Mouse (Mus musculus) telencephalon, adult 2 months (tissue): ENCODE data around the gene Rab4a.
A peak's percentile ranks its signal among the peaks of the same experiment; 100 is the strongest.

Experiments
- DNase-seq: peaks from one replicate; pipeline ENCODE4 v3.0.0-alpha.2; 2011; ENCODE audit warnings: low read depth, low spot score

The Rab4a gene

GRCm38 (mm10) chr8:123805718-123806373, at the start of gene Rab4a:
Rab4a (plus strand) TSS chr8:123805985.
- peak; percentile 78 for DNase-seq

DNA sequence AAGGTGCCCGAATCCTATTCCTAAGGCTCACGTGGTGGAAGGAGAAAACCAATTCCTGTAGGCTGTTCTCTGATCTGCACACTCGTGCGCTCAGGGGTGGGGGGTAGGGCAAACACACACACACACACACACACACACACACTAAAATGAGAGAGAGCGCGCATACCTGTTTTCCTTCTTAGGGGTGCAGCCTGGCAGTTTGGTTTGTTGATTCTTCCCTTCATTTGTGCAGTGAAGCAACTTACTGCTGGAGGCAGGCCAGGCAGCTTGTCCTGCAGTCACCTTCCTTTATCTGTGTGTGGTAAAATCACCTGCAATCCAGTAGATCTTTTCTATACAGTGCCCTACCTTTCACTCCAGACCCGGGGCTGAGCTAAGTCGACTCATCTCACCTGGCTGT, 48.9 kb upstream of the Rab4a start:
- no peak for DNase-seq

GRCm38 (mm10) chr8:123758935-123759334, 46.9 kb upstream of the Rab4a start:
- no peak for DNase-seq

- no peak for DNase-seq
Measured at GRCm38 (mm10) chr8:123759933-123760332, 45.9 kb upstream of the Rab4a start.

DNA sequence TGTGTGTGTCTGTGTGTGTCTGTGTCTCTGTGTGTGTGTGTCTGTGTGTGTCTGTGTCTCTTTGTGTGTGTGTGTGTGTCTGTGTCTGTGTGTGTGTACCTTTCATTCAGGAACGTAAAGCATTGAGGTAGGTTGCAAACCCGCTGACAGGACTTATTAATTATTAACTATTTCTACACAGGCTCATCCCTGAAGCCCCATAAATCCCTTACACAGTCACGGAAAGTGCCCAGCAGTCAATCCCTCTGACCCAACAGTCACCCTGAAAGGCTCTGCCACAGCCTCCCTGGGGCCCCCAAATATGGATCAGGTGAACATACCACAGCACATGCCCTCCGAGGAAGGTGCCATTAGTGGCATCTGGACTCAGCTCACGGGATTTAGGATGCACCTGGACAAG, 45.2 kb upstream of the Rab4a start:
- no peak for DNase-seq

- no peak for DNase-seq
Measured at GRCm38 (mm10) chr8:123761266-123761882, 44.4 kb upstream of the Rab4a start.

DNA sequence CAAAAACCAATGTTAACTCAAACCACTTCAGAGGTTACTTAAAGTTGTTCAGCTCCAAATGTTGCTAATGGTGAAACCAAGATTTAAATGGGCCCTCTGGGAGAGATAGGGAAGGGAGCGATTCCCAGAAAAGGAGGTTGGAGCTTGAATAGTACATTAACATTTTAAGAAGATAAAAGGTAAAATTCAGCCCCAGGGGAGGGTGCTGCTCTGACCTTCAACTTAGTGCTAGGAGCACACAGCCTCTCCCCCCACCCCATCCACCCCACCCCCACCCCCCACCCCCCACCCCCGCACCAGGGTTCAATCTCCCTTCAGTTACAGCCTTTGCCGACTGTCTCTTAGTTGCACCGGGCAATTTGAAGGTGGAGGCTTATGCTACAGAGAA, 43.9 kb upstream of the Rab4a start:
- DNase-seq: no peak

- no peak for DNase-seq
Measured at GRCm38 (mm10) chr8:123763355-123763754, 42.4 kb upstream of the Rab4a start.

GRCm38 (mm10) chr8:123764671-123765070, 41.1 kb upstream of the Rab4a start:
- no peak for DNase-seq

DNA sequence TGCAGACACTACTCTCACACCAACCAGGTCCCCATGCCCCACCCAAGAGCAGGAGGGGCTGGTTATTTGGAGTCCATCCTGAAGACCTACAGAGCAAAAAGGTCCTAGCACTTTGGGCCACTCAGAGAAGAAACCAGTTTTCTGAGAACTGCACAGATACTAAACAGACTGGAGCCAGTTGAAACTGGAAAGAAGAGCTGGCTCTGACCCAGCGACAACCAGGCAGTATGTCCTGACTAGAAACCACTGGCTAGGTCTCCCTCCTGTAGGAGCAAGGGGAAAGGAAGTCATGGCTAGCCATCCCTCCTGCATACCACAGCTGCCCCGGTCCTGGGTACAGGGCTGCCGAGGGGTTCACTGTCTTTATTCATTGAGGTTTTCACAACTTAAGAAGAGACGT, 39.3 kb upstream of the Rab4a start:
- DNase-seq: no peak

- no peak for DNase-seq
Measured at GRCm38 (mm10) chr8:123767874-123768273, 37.9 kb upstream of the Rab4a start.

GRCm38 (mm10) chr8:123768492-123769356, 37.1 kb upstream of the Rab4a start:
- peak; percentile 74 for DNase-seq

DNA sequence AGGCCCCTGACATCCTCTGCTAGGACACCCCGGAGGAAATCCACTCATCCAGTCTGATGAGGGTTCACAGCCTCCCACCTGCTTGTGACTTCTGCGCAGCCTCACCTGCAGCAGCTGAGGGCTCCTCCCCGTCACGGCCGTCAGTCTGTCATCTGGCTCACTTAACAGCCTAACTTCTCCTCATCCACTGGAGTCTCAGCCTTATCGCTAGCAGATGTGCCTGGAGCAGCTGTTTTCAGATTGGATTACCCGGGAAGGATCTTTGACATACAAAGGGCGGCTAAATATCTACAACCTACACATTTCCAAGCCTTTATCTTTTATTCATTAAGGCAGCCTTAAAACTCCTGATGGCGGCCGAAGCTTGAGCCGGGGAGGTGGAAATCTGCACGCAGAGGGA, 32.3 kb upstream of the Rab4a start:
- DNase-seq: no peak

DNA sequence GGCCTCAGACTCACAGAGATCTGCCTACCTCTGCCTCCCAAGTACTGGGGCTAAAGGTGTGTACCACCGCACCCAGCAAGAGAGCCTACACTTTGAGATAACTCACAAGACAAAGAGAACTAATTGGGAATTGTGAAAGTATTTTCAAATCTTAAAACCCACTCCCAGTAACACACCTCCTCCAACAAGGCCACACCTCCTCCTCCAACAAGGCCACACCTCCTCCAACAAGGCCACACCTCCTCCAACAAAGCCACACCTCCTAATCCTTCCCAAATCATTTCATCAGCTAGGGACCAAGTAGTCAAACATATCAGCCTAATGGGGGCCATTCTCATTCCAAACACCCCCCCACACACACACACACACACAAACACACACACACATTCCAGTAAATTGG, 31.3 kb upstream of the Rab4a start:
- no peak for DNase-seq

DNA sequence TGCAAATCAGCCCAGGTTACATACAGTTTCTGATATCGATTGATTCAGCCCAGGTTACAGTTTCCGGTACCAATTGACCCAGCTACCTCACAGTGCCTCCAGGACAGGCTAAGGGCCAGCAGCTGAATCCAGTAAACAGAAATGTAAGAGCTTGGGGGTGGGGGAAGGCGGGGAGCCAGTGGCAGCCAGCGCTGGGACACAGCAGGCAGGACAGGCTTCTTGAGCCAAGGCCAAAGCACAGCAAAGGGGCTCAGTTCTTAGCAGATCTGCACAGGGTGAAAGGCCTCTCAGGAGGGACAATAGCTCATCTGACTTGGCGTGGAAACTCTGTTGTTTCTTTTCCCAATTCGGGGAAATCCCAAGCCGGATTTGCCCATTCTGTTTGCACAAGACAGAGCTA, 28.5 kb upstream of the Rab4a start:
- no peak for DNase-seq

DNA sequence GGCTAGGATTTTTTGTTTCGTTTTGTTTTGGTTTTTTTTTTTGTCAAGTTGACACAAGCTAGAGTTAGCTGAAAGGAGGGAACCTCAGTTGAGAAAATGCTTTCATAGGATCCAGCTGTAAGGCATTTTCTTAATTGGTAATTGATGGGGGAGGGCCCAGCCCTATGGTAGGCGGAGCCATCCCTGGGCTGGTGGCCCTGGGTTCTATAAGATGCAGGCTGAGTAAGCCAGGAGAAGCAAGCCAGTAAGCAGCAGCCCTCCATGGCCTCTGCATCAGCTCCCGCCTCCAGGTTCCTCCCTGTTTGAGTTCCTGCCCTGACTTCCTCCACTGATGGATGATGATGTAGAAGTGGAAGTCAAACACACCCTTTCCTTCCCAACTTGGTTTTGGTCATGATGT, 25.3 kb upstream of the Rab4a start:
- no peak for DNase-seq

GRCm38 (mm10) chr8:123781256-123781655, 24.5 kb upstream of the Rab4a start:
- no peak for DNase-seq

GRCm38 (mm10) chr8:123783525-123784249, 22.1 kb upstream of the Rab4a start:
- peak; percentile 81 for DNase-seq

DNA sequence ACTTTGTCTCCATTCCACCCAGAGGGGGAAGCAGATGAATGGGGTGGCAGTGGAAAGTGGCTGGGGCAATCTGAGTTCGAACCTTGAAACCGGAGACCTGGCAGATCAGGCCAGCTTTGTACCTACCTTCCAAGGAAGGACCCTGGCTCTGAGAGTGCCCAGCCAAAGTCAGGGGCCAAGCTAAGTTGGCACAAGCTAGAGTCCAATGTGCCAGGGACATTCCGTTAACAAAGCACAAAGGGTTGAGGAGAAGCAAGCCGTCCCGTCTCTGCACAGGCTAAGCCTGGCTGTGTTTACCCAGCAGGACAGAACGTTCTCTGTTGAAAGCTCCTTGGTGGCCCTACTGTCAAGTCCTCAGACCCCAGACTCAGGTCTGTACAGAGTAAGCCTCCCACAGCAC, 19.6 kb upstream of the Rab4a start:
- no peak for DNase-seq

GRCm38 (mm10) chr8:123786644-123787043, 19.1 kb upstream of the Rab4a start:
- DNase-seq: no peak

DNA sequence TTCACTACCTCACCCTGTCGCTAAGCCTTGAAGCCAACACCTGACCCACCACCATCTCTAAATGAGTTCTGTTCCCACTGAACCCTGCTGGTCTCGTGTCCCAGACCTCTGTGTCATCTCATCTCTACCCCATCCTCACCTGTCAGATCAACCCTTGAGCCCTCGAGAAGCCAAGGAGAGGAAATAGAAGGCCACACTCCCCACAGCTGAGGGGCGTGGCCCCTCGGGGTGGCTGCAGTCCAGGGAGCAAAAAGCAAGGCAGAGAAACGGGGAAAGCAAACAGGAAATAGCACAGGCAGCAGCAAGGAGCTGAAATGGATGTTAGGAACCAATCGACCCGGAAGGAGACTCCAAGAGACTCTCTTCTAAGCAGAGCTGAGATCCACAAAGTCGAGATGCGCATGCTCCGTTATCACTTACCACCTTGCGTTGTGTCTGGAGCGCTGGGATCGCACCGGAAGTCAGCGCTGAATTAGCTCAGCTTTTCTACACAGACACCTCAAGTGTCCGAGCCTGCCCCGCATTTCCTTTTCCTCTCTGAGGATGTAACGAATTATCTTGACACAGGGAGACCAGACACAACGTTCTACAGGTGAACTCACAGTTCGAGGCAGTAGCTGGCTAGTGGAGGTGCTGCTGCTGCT, 18.4 kb upstream of the Rab4a start:
- no peak for DNase-seq
